Mouse (Mus musculus) spleen, embryonic (tissue): ENCODE results near the gene Dusp15.

Experiments used
- CTCF ChIA-PET: fragments of 350-600 bp; sonication (Branson Sonifier 250); formaldehyde crosslinking; loops from one replicate; lab custom pipeline; 2022; lab: Charles Lee

Dusp15 gene

GRCm38 (mm10) chr2:152906274-152907037 lies 45.0 kb downstream of the Dusp15 start:
- CTCF ChIA-PET, result no interaction called here

GRCm38 (mm10) chr2:152905036-152905829 lies 46.3 kb downstream of the Dusp15 start:
- CTCF ChIA-PET, result no interaction called here

- CTCF ChIA-PET, result no interaction called here
Measured at GRCm38 (mm10) chr2:152904127-152904643, 47.3 kb downstream of the Dusp15 start.

GRCm38 (mm10) chr2:152903586-152903985 lies 47.9 kb downstream of the Dusp15 start:
- CTCF ChIA-PET, result no interaction called here

- CTCF ChIA-PET, result interaction anchor here (0.6 to 0.7 kb wide), 2 partner anchors 55 to 1339 kb away, joined by 3 read pairs; partner anchors contain the start of gene Tpx2
Measured at GRCm38 (mm10) chr2:152902658-152903057, 48.8 kb downstream of the Dusp15 start.

- CTCF ChIA-PET, result no interaction called here
Measured at GRCm38 (mm10) chr2:152901296-152901695, 50.2 kb downstream of the Dusp15 start.

GRCm38 (mm10) chr2:152899011-152899410 lies 52.5 kb downstream of the Dusp15 start:
- CTCF ChIA-PET, result no interaction called here

- CTCF ChIA-PET, result no interaction called here
Measured at GRCm38 (mm10) chr2:152896926-152897325, 54.6 kb downstream of the Dusp15 start.

GRCm38 (mm10) chr2:152895834-152896233 lies 55.7 kb downstream of the Dusp15 start:
- CTCF ChIA-PET, result no interaction called here
